Comparison of ENCODE assay signal across 39 mouse cellular contexts in genomic region chr13:96689901-96690300, GRCm38 (mm10). TPM values are rescaled to one million over a fixed set of nuclear protein-coding genes. Genes with fewer than 3 reads are reported as not detected.
"Had no signal": no experiment of that assay in that cellular context is flagged by ENCODE, and none has a peak within 500 bp of the region (broad histone marks: within the 10 kb centered on the region; RNA-seq: fewer than 3 reads in every experiment).

No protein-coding gene starts in this region.

- ATAC-seq: liver, embryonic 12.5 days; liver, postnatal 0 days; lung, postnatal 0 days; midbrain, embryonic 13.5 days; midbrain, embryonic 15.5 days; midbrain, embryonic 16.5 days had no signal

- H3K4me1 ChIP-seq: limb, embryonic 10.5 days; limb, embryonic 12.5 days; limb, embryonic 13.5 days; limb, embryonic 15.5 days; liver, embryonic 12.5 days; liver, embryonic 13.5 days; liver, embryonic 15.5 days; lung, embryonic 15.5 days; midbrain, embryonic 10.5 days; midbrain, embryonic 12.5 days; midbrain, embryonic 13.5 days; midbrain, embryonic 15.5 days had no signal

- H3K9ac ChIP-seq: limb, embryonic 12.5 days; limb, embryonic 13.5 days; limb, embryonic 15.5 days; liver, embryonic 12.5 days; liver, embryonic 13.5 days; liver, embryonic 14.5 days; liver, embryonic 15.5 days; liver, postnatal 0 days; lung, embryonic 14.5 days; lung, embryonic 15.5 days; midbrain, embryonic 12.5 days; midbrain, embryonic 13.5 days; midbrain, embryonic 15.5 days had no signal

- H3K4me2 ChIP-seq: limb, embryonic 12.5 days; limb, embryonic 13.5 days; limb, embryonic 15.5 days; liver, embryonic 11.5 days; liver, embryonic 12.5 days; liver, embryonic 13.5 days; liver, embryonic 15.5 days; lung, embryonic 14.5 days; lung, embryonic 15.5 days; midbrain, embryonic 11.5 days; midbrain, embryonic 12.5 days; midbrain, embryonic 13.5 days; midbrain, embryonic 15.5 days had no signal

- H3K9me3 ChIP-seq: limb, embryonic 10.5 days; limb, embryonic 12.5 days; limb, embryonic 13.5 days; limb, embryonic 15.5 days; liver, embryonic 12.5 days; liver, embryonic 13.5 days; liver, embryonic 15.5 days; lung, embryonic 15.5 days; megakaryocyte, embryonic 14.5 days; midbrain, embryonic 10.5 days; midbrain, embryonic 12.5 days; midbrain, embryonic 13.5 days; midbrain, embryonic 15.5 days had no signal

- H3K27ac ChIP-seq: limb, embryonic 10.5 days; limb, embryonic 12.5 days; limb, embryonic 13.5 days; limb, embryonic 15.5 days; liver, embryonic 12.5 days; liver, embryonic 13.5 days; liver, embryonic 14.5 days; liver, embryonic 15.5 days; lung, embryonic 15.5 days; midbrain, embryonic 10.5 days; midbrain, embryonic 12.5 days; midbrain, embryonic 13.5 days; midbrain, embryonic 15.5 days had no signal

- H3K4me3 ChIP-seq: limb, embryonic 10.5 days; limb, embryonic 12.5 days; limb, embryonic 13.5 days; limb, embryonic 15.5 days; liver, embryonic 12.5 days; liver, embryonic 13.5 days; liver, embryonic 15.5 days; lung, embryonic 15.5 days; megakaryocyte, embryonic 14.5 days; midbrain, embryonic 10.5 days; midbrain, embryonic 12.5 days; midbrain, embryonic 13.5 days; midbrain, embryonic 15.5 days; myocyte had no signal

- DNase-seq: left cerebral cortex, postnatal 4 days; liver; liver, embryonic 13.5 days; liver, postnatal 0 days; lung, adult 18-20 months; lung, adult 2 months; lung, embryonic 14.5 days; lung, postnatal 10 days; lung, postnatal 14 days; lung, postnatal 36 days; lung, postnatal 4 days; midbrain, embryonic 14.5 days had no signal

- H3K36me3 ChIP-seq: limb, embryonic 10.5 days; limb, embryonic 12.5 days; limb, embryonic 13.5 days; limb, embryonic 15.5 days; liver, embryonic 12.5 days; liver, embryonic 13.5 days; liver, embryonic 15.5 days; lung, embryonic 15.5 days; midbrain, embryonic 10.5 days; midbrain, embryonic 12.5 days; midbrain, embryonic 13.5 days; midbrain, embryonic 15.5 days had no signal

- H3K27me3 ChIP-seq: limb, embryonic 12.5 days; limb, embryonic 13.5 days; limb, embryonic 15.5 days; liver, embryonic 12.5 days; liver, embryonic 13.5 days; liver, embryonic 15.5 days; lung, embryonic 15.5 days; megakaryocyte, embryonic 14.5 days; midbrain, embryonic 12.5 days; midbrain, embryonic 13.5 days; midbrain, embryonic 15.5 days had no signal

RNA-seq across cellular contexts. Expression of gene Ankrd31, which starts 58.2 kb away (rescaled TPM):
- total RNA-seq: liver, adult 2 months; megakaryocyte progenitor cell, adult 5-6 weeks; megakaryocyte, adult 5-6 weeks; megakaryocyte-erythroid progenitor cell, adult 5-6 weeks; monocyte, adult 5-6 weeks had no signal
- polyA plus RNA-seq: limb, embryonic 10.5 days; limb, embryonic 11.5 days; limb, embryonic 12.5 days; limb, embryonic 13.5 days; limb, embryonic 15.5 days; liver, adult 2 months; liver, embryonic 11.5 days; lung, adult 2 months; lung, embryonic 14.5 days; lung, embryonic 15.5 days; lung, embryonic 16.5 days; lung, postnatal 0 days; macrophage; midbrain, embryonic 10.5 days; myocyte; neural tube, embryonic 11.5 days had no signal
